Mouse (Mus musculus) small intestine, adult 2 months (tissue): Measurements from ENCODE around the gene Helb.

ENCODE experiments used
- CTCF ChIP-seq: fragments of 200-500 bp; IDR thresholded peaks from 2 replicates; pipeline ENCODE4 v1.5.1; 2012; ENCODE audit warnings: low read depth, mild to moderate bottlenecking, control low read depth, inconsistent platforms, low read length, moderate library complexity, mixed read lengths; ENCODE audit not compliant: insufficient replicate concordance, insufficient read length; ENCODE audit errors: extremely low read depth
- POLR2A ChIP-seq: fragments of 200-500 bp; IDR thresholded peaks from 2 replicates; pipeline ENCODE4 v1.6.1; 2012; ENCODE audit warnings: low read depth, mild to moderate bottlenecking, control low read depth, inconsistent platforms, low read length, moderate library complexity

DNA sequence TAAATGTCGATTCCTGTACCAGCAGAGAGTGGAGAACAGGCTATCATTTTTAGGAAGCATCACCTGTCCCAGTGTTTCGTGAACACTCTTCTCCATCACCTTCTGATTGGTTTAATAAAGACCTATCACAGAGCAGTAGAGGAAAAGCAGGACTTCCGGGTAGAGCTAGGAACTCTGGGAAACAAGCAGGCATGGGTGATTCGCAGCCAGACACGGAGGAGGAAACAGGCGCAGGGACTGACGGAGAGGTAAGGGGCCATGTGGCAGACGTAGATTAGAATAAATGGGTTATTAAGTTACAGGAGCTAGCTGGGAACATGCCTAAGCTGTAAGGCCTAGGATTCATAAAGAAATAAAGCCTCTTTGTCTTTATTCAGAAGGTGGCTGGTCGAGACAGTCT, 47.7 kb upstream of the Helb start:
- TF ChIP-seq POLR2A (no peak), CTCF (no peak)
